Mouse (Mus musculus) right cerebral cortex, adult 2 months (tissue): Measurements from ENCODE around the gene Cyp17a1.

Experiments used
- DNase-seq, 2 experiments: peaks; one replicate each; pipeline ENCODE4 v3.0.0; 2021 to 2022; ENCODE audit warnings: low spot score in 2 of 2

Gene Cyp17a1

DNA sequence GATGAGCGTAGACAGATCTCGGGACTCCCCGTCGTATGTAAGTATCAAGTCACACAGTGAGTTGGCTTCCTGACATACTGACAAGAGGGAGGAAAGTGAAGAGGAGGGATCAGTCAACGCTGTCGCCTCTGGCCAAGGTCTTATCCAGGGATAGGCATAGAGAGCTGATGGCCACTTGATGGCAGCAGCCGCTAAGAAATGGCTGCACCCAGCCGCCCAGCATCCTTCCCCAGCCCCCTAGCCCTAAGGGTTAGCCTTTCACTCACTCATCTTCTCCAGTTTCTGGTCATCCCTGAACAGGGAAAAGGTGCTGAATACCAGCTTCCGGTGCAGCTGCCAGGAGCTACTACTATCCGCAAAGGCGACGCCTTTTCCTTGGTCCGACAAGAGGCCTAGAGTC, 2.3 kb downstream of the Cyp17a1 start:
- peak; percentile 60 to 63 for DNase-seq

DNA sequence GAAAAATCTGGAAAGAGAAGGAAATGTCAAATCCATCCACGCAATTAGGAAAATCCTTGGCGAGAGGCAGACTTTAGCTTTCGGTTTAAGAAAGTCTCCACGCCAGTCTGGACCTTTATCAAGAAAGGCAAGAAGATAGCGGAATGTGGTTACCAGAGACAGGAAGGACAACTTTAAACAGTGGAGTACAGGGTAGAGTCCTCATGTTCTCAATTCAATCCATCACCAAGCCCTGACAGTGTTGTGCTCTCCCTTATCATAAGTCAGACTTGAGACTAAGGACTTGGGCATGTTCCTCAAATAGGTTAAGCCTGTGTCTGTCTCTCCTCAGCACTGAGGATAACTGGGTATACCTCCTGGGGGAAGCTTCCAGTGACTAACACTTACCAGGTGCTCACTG, 3.2 kb downstream of the Cyp17a1 start:
- DNase-seq, result no peak

DNA sequence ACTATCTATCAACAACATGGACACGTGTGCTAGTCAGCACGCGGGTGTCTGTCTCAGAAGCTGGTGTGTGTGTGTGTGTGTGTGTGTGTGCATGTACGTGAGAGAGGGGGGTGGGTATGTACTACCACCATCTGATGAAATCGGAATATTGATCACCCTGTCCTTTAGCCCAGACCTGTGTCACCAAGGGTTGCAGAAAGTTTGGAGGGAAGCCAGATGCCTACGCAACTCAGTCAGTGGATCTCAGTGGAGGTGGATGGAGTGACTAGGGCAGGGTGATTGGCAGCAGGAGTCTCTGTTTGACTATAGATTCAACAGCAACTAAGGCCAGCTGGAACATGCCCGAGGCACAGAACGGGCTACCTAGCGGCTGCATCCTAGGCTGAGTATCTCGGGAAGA, 4.7 kb downstream of the Cyp17a1 start:
- DNase-seq, result no peak

DNA sequence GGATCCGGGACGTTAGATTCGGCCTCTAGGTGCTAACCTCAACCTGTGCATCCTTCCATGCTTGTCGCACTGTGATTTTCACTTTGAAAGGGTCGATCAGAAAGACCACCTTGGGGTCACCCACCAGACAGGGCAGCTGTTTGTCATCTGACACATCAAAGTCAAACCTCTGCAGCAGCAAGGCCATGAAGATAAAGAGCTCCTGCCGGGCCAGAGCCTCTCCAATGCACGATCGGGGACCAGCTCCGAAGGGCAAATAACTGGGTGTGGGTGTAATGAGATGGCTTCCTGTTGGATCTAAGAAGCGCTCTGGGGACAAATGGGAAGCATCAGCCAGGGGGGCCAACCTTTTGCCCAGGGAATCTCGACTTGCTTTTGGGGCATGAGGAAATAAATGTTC, 5.7 kb downstream of the Cyp17a1 start:
- no peak for DNase-seq

DNA sequence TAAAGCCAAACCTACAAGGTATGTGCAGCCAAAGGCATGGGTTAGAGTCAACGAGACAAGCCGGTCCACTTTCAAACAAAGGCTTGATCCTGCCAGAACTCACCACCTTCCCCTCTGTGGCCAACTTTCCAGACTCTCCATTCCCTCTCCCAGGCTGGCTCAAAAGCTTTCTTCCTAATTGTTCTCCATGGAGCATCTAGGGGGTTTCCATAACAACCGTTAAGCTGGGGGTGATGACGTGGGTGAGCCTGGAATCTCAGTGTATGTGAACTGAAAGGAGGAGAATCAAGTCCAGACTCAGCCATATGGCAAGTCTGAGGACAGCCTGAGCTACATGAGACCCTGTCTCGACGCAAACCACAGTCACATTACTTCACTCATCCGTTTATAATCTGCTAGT, 7.5 kb downstream of the Cyp17a1 start:
- DNase-seq, result peak; percentile 46 to 50

DNA sequence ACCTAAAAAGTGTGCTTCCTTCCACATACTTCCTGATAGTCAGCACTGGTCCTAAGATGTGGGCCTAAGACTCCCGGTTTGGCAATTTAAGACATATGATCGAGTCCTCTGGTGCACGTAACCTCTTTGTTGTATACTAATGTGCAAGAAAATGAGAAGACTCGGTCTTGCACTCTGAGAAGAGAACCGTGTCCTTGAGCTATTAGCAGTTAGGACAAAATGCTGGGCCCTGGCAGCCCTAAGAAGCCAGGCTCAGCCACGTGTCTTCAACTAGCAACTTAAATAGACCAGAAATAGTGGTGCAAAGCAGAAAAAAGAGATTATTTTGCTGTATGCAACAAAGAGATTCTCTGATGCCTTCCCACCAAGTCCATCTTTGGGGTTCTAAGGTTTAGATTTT, 10.2 kb downstream of the Cyp17a1 start:
- DNase-seq, result no peak

DNA sequence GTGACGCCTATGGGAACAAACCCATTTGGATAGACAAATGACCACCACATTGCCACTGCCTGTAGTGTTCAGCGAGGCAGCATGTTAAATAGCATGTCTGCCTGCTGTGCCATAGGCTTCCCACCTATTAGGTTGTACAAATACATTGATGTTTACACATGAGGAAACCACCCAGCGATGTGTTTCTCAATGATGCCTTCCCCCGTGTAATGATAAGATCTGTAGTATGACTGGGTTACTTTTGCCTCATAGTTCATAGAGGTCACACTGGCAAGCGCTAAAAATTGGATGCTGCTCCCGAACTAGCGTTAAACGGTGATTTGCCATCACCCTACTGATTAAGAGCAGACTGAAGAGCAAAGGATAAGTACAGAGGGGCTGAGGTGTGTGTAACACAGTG, 10.8 kb downstream of the Cyp17a1 start:
- no peak for DNase-seq

DNA sequence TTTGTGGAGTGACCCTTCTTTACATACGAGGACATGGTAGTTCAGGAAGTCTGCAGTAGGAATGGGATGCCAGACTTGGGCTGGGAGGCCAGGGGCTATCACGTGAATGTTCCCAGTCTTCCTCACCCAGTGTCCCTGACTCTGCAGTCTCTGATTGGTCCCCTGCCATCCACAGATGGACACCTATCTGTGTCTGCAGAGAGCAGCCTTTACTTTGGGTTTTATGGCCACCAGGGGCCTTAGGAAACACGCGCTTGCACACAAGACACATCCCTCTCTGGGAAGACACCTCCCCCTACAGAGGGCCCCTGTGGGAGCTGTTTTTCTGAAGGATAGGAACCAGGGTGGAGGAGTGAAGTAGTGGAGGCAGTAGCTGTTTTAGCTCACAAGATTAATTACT, 11.5 kb downstream of the Cyp17a1 start:
- DNase-seq, result no peak

DNA sequence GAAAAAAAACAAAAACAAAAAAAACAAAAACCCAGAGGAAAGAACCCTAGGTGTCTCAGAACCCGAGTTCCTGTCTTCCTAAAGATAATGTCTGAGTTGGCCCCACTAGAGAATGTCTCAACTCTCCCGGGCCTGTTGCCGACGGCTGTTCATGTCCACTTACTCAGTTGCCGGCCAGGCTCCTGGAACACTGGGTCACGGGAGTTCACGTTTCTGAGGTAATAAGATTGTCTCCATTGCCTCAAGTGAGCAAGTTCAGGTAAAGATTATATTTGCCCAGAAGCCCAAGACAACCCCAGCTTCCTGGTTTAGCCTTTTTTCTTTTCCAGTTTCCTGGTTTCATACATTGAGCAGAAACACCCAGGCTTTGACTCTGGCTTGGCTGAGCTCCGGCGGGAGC, 14.1 kb downstream of the Cyp17a1 start:
- no peak for DNase-seq

DNA sequence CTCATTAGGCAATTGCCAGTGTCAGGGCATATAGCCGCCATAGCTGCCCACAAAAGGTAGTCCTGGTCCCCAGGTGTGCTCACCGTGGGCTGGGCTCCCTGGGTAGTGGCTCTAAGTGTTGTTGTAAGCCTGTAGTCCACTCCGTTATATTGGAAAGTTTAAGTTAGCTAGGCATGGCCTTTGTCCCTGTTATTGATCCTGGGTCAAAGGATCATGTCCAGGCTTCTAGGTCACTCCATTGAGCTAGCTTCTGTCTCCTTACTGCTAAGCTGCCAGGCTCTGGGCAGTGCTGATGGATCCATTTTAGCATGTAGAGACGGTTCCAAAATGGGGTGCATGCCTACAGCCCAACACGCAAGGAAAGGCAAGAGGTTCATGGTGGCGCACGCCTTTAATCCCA, 14.6 kb downstream of the Cyp17a1 start:
- DNase-seq, result no peak

DNA sequence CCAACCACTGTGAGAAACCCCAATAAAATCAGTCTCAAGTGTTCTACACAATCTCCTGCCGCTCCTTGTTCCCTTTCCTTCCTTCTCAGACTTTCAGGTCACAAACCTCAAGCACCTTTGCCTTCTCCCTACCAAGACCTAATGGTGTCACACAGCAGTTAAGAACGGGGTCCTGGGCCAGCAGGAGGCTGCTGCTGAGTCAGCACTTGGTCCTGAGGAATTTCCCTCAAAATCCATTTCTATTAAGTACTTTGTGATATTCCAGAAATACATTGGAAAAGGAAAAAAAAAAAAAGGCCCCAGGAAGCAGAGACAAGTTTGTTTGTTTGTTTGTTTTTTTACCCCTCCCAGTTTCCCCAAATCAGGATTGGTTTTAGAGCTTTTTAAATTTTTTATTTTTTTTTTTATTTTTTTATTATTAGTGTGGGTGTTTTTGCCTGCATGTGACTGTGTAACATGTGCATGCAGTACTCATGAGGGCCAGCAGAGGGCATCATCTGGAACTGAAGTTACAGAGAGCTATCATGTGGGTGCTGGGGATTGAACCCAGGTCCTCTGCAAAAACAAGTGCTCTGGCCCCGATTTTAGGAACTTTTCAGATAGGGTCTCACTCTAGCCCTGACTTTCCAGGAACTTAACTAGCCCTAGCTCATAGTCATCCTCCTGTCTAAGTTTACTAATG, 15.5 kb downstream of the Cyp17a1 start:
- no peak for DNase-seq

DNA sequence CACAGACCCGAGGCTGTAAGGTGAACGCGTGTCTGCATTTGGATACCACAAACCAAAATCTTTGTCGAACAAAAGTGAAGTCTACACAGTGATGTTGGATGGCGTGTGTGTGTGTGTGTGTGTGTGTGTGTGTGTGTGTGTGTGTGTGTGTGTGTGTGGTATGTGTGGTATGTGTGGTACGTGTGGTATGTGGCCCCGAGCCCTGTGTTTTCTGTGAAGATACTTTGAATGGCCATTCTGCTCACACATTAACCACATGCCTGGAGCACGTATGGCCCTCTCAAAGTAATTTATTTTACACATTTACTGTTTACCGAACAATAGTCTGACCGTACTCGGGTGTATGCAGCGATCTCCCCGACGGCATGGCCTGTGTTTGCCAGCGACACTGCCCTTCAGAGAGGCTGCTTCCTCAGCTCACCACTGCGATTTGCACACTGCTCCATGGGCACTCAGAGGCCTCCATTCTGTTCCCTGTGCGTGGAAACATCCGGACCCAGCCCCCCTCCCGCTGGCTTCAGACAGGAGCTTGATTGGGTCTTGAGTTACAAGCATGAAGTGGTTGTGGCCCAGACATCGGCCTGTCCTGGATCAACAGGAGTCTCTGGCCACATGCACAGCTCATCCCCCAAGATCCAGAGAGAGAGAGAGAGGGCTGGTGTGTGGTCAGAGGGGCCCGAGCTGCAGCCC, 16.7 kb downstream of the Cyp17a1 start:
- no peak for DNase-seq

DNA sequence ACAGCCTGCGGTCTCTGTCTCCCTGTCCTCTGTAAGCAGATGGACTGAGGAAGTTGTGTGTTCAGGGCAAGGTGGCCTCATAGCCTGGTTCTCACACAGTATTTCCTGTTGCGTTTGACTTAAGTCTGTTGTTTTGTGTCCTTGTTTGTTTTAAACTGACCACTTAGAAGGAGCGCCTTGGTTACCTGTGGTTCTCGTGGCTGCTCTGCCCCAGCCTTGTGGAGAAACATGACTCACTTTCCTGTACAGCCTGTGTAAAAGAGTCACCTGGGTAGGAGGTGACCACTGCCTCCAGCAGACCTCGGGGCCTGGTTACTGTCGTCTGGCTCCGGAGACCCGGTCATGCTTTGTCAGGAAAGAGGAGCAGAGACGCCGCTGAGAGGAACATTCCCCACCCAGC, 17.3 kb downstream of the Cyp17a1 start:
- no peak for DNase-seq

DNA sequence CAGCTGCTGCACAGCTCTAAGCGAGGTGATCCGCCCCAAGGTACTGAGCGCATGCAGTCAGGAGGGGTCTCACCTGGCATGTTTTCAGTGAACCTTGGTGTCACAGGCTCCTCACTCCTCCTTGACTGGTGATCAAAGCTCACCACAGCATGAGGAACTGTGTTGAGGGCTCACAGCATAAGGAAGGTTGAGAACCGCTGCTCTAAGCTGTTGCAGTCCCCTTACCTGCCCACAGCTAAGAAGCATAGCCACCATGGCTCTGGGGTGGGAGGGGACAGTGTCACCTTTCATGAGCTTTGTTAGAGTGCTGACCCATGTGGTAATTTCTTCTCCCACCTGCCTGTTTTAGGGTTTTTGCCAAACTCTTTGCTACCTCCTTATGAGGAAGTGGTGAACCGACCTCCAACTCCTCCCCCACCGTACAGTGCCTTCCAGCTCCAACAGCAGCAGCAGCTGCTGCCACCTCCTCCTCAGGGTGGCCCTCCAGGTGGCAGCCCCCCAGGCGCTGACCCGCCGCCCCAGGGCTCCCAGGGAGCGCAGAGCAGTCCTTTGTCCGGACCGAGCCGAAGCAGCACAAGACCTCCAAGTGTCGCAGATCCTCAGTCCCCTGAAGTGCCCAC, 19.2 kb downstream of the Cyp17a1 start:
- no peak for DNase-seq

DNA sequence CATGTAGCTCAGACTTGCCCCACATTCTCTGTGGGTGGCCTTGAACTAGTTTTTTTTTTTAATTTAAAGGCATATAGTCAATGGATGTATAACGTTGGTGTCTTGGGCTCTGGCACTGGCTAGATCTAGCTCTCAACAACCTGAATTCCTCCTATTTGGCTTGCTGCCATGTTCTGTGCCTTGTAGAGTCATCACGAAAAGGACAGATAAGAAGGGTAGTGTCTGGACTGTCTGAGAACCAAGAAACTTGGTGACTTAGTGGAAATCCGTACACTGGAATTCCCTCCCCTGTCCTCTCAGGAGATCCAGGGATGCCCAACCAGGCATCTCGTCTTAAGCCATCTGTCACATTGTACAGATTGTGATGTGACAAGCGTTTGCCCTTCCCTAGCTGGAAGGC, 19.8 kb downstream of the Cyp17a1 start:
- DNase-seq, result no peak

DNA sequence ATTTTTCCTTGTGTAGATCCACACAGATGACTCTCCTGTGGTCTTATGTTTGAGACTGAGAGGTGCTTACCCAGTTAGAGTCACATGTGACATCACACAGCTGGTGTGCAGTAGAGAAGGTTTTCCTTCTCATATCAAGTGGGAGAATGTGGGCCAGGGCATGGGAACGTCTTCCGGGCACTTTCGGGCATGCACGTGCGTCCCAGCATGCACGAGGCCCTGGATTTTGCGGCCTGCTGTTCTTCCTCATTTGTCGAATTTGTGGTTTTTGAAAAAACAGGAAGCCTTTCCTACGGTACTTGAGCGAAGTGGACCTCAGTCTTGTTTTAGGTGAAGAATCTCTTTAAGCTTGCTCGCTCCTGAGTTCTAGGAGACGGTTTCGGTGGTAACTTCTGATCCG, 24.4 kb downstream of the Cyp17a1 start:
- DNase-seq, result no peak

DNA sequence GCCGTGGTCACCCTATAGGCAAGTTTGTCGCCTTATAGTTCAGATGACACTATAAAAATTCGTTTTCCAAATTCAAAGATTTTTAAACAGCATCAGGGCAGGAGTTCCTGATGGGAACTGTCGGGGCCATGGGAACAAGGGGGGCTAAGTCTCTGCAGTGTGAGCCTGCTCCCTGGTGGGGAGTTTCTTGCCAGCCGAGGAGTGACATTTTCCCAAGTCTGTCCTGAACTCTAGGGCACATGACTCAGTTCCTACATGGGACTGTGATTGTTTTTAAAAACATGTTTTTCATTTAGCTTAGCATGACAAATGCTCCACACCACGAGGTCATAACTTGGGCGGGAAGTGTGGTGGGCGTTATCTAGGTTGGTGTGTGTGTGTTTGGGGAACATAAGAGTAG, 25.1 kb downstream of the Cyp17a1 start:
- DNase-seq, result no peak

DNA sequence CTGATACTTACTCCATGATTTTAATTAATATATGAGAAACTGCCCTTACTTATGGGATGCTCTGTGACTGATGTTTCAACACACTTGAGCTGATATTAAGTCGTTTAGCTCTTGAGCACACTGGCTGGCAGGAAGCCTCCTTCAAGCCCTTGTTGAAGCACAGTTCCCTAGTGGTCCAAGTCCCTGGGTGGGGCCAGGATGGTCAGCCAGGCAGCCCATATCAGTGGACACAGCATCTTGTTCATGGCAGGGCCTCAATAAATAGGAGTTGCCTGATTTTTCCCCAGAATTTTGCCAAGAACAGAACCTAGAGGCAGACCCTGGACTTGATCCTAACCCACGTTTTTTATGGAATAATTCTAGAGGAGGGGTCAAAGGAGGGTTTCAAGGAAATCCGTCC, 25.7 kb downstream of the Cyp17a1 start:
- DNase-seq, result no peak

DNA sequence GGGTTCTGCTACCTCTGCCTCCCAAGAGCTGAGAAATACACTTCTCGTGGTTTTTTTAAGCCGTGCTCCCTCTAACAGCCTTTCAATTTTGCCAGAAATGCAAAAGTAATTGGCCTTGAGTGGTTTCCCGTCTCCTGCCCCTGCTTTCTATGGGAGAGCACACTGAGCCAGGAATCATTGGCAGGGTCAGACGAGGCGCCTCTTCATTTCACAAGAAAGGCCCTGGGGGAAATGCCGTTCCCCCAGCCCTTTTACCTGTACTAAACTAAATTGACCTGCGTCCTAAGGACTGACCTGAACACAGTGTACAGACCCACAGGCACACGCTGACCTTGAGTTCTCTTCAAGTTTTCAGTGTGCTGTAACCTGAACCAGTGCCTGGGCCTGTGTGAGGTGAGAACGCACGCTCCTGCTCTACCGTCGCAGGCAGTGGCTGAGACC, 26.9 kb downstream of the Cyp17a1 start:
- DNase-seq, result no peak

DNA sequence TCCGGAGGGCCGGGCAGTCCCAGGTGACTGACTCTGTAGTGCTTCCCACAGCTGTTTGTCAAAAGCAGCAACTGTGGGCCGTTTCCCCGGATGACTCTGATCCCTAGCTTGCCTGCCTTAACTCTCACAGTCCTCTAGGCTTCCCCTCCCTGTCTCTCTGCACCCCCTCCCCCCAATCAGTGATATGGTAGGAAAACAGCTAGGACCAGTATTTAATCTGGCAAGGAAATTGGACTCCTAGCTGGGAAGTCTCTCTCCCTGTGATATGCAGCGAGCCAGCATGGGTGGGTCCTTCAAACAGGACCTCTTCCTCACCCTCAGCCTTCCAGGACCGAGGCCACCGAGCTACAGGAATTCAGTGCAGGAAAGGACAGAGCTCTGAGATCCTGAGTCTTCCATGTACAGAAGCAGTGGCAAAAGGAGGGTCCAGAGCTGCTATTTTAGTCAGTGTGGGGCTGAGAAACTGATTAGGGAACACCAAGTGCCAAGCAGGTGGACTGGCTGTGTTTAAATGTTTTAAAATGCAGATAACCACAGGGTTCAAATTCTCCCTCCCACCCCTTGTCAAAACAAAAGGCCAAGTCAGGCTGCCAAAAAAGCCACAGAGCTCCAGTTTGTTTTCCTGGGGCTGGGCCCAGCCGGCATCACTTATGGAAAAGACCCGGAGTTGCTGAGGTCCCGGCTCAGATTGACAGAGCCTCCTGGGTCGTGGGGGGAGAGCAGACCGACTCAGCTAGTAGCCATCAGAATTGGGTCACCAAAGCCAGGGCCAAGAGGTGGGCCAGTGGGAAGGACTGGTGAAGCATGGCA, 28.0 kb downstream of the Cyp17a1 start:
- DNase-seq, result no peak

DNA sequence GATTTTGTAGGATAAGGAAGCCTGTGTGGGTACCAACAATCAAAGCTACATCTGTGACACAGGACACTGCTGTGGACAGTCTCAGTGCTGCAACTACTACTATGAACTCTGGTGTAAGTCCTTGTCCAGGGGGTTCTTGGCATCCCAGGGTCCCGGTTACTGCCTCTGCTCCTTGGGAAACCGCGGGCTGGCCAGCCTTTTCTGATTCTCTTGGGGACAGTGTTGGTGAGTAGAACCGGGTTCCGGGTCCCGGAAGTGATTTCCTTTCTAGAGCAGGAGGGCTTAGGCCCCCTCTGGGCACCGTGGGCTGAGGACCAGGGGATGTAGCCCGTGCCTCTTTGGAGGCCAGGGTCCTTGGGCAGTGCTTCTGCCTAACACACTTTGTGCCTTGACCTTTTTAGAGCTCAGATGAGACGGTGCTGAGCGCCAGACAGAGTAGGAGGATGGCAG, 28.6 kb downstream of the Cyp17a1 start:
- DNase-seq, result no peak

DNA sequence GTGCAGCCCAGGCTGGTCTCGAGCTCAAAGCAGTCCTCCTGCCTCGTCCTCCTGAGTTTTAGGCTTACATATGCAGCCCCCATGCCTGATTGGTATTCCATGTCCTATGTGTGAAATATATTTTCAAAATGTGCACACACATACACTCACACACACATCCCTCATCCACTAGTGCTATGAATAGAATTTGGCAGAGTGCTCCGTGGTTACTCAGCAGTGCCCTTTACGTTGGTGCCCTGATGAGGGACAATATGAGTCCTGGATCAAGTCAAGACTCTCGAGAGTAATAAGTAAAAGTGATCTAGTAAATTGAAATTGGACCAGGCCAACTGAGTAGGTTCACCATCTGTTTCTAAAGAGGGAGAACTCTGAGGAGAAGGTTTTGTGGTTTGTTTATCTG, 29.7 kb downstream of the Cyp17a1 start:
- no peak for DNase-seq
